Mouse (Mus musculus): Measurements from ENCODE around the gene 4933405L10Rik. TPM values are rescaled to one million over a fixed set of nuclear protein-coding genes. Genes with fewer than 3 reads are reported as not detected.

4933405L10Rik gene
- polyA plus RNA-seq, 1 experiment from 2014 or later = 0.28 TPM

DNA sequence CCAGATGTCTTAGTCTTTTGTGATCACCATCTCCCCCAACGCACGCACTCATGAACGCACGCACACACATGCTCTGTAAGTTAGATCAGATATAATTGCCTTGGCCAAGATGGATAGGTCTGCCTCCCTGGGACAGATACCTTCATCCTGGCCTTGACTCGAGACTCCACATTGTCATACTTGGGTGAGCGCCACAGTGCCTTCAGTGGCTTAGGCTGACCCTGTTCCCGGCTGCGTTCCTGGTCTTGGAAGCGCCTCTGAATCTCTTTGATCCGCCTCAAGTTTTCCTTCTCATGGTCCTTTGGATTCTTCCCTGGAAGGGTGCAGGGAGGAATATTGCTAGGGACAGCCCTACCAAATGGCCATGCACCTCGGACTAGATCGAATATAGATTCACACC is 1.0 kb upstream of the 4933405L10Rik start:
- no peak for ATAC-seq
- Histone ChIP-seq H3K27me3 (ENCODE audit: control insufficient read depth, insufficient read depth, low read depth, low read length) (no peaks in the 10 kb centered on the region), H3K4me3 (ENCODE audit: low read depth, low read length) (no peak overlapping the region), H3K9me3 (replicated peaks; ENCODE audit: control insufficient read depth, low read length, poor library complexity, severe bottlenecking) (no peaks in the 10 kb centered on the region), H3K27ac (ENCODE audit: low read length) (no peak overlapping the region), H3K36me3 (ENCODE audit: control insufficient read depth, insufficient read depth, low read length) (peaks cover 2% of the 10 kb centered on the region; the same call in 1 of the 2 replicates), H3K4me1 (ENCODE audit: control insufficient read depth, insufficient read depth, low read length) (peaks cover 17% of the 10 kb centered on the region), H3K9ac (ENCODE audit: low read depth, low read length) (no peak overlapping the region), H3K4me2 (ENCODE audit: low read length) (no peak overlapping the region)
- 71% methylated on average over 12 of the region's 12 CpGs for WGBS

DNA sequence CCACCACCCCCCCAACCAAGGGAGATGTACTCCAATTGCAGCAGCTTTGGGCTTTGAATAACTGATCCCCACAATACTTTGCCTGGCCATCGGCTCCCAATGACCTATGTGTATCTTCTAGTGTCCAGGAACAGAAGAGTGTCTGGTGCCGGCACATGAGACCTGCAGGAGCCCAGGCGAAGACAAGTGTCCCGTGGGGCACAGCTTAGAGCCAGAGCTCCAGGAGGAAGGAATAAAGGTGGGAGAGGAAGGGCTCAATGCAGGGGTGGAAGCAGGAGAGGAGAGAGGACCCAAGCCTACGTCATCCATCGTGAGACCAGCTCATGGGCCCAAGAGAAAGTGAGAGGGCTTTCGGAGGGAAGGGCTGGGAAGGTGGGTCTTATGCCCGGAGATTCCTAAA is 1.2 kb downstream of the 4933405L10Rik start:
- Histone ChIP-seq H3K27ac (ENCODE audit: low read length) (no peak overlapping the region), H3K4me1 (ENCODE audit: control insufficient read depth, insufficient read depth, low read length) (peaks cover 9% of the 10 kb centered on the region), H3K9ac (ENCODE audit: low read depth, low read length) (no peak overlapping the region), H3K36me3 (ENCODE audit: control insufficient read depth, insufficient read depth, low read length) (peaks cover 2% of the 10 kb centered on the region; the same call in 1 of the 2 replicates), H3K9me3 (replicated peaks; ENCODE audit: control insufficient read depth, low read length, poor library complexity, severe bottlenecking) (no peaks in the 10 kb centered on the region), H3K27me3 (ENCODE audit: control insufficient read depth, insufficient read depth, low read depth, low read length) (no peaks in the 10 kb centered on the region), H3K4me2 (ENCODE audit: low read length) (no peak overlapping the region), H3K4me3 (ENCODE audit: low read depth, low read length) (no peak overlapping the region)
- 92% methylated on average over 8 of the region's 8 CpGs for WGBS
- peak; percentile 23; the same call in 1 of the 2 replicates for ATAC-seq

DNA sequence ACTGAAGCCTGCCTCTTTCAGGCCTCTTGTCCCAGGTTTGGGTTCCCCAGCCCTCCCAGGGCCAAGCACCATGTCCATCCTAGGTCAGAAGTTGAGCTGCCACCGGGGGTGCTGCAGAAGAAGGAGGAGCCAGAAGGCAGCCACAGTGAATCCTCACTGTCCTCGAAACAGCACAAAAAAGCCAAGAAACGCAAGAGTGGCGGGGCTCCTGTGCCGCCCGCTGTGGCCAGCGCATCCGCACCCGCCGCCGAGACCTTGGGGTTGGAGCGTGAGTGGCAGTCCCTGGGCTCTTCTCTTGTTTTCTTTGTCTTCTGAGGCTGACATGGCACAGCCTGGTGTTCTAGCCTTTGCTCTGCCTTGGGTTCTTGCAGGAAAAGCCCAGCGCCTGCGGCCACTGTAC is 1.9 kb downstream of the 4933405L10Rik start:
- H3K4me3 ChIP-seq (ENCODE audit: low read depth, low read length) = no peak overlapping the region
- 75% methylated on average over 14 of the region's 14 CpGs for WGBS
- H3K36me3 ChIP-seq (ENCODE audit: control insufficient read depth, insufficient read depth, low read length) = peaks cover under 1% of the 10 kb centered on the region; the same call in 1 of the 2 replicates
- no peak overlapping the region for H3K27ac ChIP-seq (ENCODE audit: low read length)
- H3K9me3 ChIP-seq (replicated peaks; ENCODE audit: control insufficient read depth, low read length, poor library complexity, severe bottlenecking) = no peaks in the 10 kb centered on the region
- H3K4me1 ChIP-seq (ENCODE audit: control insufficient read depth, insufficient read depth, low read length) = peaks cover 9% of the 10 kb centered on the region
- no peak overlapping the region for H3K9ac ChIP-seq (ENCODE audit: low read depth, low read length)
- no peak for ATAC-seq
- no peaks in the 10 kb centered on the region for H3K27me3 ChIP-seq (ENCODE audit: control insufficient read depth, insufficient read depth, low read depth, low read length)
- no peak overlapping the region for H3K4me2 ChIP-seq (ENCODE audit: low read length)

DNA sequence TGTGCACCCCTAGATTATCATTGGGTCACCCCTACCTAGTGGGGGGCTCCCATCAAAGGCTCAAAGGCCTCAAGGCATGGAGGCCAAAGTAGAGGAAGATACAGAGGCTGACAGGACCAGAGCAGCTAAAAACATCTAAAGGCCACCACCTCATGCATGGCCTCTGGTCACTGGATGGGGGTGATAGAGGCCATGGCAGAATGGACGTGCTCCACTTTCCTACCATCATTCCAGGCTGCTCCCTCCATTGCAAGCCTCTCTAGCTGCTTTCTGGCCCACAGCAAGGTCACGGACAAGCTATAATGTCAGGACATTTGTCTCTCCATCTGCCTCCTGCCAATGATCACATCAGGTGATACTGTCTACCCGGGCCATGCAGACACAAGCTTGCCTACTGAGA is 4.8 kb downstream of the 4933405L10Rik start:
- Histone ChIP-seq H3K9me3 (replicated peaks; ENCODE audit: control insufficient read depth, low read length, poor library complexity, severe bottlenecking) (no peaks in the 10 kb centered on the region), H3K4me3 (ENCODE audit: low read depth, low read length) (no peak overlapping the region), H3K36me3 (ENCODE audit: control insufficient read depth, insufficient read depth, low read length) (peaks cover 11% of the 10 kb centered on the region; the same call in 1 of the 2 replicates), H3K4me2 (ENCODE audit: low read length) (no peak overlapping the region), H3K9ac (ENCODE audit: low read depth, low read length) (no peak overlapping the region), H3K4me1 (ENCODE audit: control insufficient read depth, insufficient read depth, low read length) (peaks cover 6% of the 10 kb centered on the region), H3K27ac (ENCODE audit: low read length) (no peak overlapping the region), H3K27me3 (ENCODE audit: control insufficient read depth, insufficient read depth, low read depth, low read length) (no peaks in the 10 kb centered on the region)
- no peak for ATAC-seq
- WGBS = 86% methylated on average over 3 of the region's 3 CpGs

DNA sequence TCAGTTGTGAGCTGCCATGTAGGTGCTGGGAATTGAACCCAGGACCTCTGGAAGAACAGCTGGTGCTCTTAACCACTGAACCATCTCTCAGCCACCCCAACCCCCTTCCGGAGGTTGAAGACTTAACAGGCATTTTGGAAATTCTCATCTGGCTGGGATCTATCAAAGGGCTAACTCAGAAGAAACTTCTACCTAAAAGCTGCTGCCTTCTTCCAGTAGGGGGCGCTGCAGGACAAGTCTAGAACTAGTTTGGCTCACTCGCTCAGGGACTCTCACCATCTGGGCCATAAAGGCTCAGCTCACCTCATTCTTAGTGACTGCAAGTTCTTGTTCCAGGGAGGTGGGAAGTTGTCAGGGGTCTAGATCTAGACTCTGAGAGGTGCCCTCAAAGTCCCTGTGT is 6.7 kb downstream of the 4933405L10Rik start:
- no peaks in the 10 kb centered on the region for H3K4me1 ChIP-seq (ENCODE audit: control insufficient read depth, insufficient read depth, low read length)
- no peak for ATAC-seq
- no peaks in the 10 kb centered on the region for H3K9me3 ChIP-seq (replicated peaks; ENCODE audit: control insufficient read depth, low read length, poor library complexity, severe bottlenecking)
- H3K36me3 ChIP-seq (ENCODE audit: control insufficient read depth, insufficient read depth, low read length) = peaks cover 11% of the 10 kb centered on the region; the same call in 1 of the 2 replicates
- H3K4me2 ChIP-seq (ENCODE audit: low read length) = no peak overlapping the region
- no peak overlapping the region for H3K27ac ChIP-seq (ENCODE audit: low read length)
- H3K4me3 ChIP-seq (ENCODE audit: low read depth, low read length) = no peak overlapping the region
- H3K9ac ChIP-seq (ENCODE audit: low read depth, low read length) = no peak overlapping the region
- H3K27me3 ChIP-seq (ENCODE audit: control insufficient read depth, insufficient read depth, low read depth, low read length) = no peaks in the 10 kb centered on the region
- 9% methylated on average over 3 of the region's 3 CpGs for WGBS

DNA sequence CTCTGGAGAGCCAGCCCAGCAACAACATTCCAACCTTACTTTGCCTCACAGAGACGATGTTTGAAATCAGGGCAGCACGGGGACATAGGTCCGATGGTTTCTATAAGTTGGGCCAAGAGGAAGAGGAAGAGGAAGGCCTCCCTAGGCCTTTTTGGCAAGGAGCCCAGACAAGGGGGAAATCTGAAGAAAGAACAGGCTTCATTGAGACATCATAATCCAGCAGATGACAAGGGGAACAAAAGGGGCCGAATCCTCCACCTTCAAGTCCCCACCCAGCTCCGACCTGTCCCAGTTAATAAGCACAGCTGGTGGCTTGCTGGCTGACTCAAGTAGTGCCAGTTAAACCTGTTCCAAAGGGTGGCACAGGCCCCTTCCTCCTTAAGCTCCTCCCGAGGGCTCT is 7.6 kb downstream of the 4933405L10Rik start:
- H3K27ac ChIP-seq (ENCODE audit: low read length) = no peak overlapping the region
- WGBS = 76% methylated on average over 6 of the region's 6 CpGs
- H3K4me1 ChIP-seq (ENCODE audit: control insufficient read depth, insufficient read depth, low read length) = no peaks in the 10 kb centered on the region
- no peaks in the 10 kb centered on the region for H3K9me3 ChIP-seq (replicated peaks; ENCODE audit: control insufficient read depth, low read length, poor library complexity, severe bottlenecking)
- no peaks in the 10 kb centered on the region for H3K27me3 ChIP-seq (ENCODE audit: control insufficient read depth, insufficient read depth, low read depth, low read length)
- no peak for ATAC-seq
- no peak overlapping the region for H3K4me2 ChIP-seq (ENCODE audit: low read length)
- H3K4me3 ChIP-seq (ENCODE audit: low read depth, low read length) = no peak overlapping the region
- peaks cover 11% of the 10 kb centered on the region; the same call in 1 of the 2 replicates for H3K36me3 ChIP-seq (ENCODE audit: control insufficient read depth, insufficient read depth, low read length)
- no peak overlapping the region for H3K9ac ChIP-seq (ENCODE audit: low read depth, low read length)

DNA sequence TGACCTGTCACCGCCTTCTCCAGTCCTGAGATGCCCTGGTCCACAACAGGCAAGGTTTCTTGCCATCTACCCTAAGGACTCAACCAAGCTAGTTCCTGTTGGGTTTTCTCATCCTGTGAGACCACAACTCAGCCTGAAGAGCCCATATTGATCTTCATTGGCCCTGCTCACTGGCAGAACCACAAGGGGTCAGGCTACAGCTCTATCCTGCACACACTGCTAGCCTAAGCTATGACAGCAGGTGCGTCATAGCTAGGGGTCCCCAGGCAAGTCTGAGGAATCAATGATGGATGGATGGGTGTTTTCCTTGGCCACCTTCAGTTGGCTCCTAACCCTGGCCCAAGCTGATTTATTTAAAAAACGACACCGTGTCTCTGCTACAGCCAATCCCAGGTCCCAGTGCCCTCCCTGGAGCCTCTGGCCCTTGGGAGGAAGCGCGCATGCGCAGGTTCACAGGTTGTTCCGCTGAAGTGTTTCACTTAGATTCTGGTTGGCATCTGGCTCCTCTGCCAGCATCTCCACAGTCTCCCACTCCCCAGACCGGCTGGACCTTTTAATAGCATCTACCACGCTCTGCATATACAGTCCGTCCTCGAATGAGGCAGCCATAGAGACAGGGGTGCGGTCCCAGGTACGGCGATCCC is 9.0 kb downstream of the 4933405L10Rik start:
- no peak overlapping the region for H3K4me3 ChIP-seq (ENCODE audit: low read depth, low read length)
- no peaks in the 10 kb centered on the region for H3K9me3 ChIP-seq (replicated peaks; ENCODE audit: control insufficient read depth, low read length, poor library complexity, severe bottlenecking)
- H3K27me3 ChIP-seq (ENCODE audit: control insufficient read depth, insufficient read depth, low read depth, low read length) = no peaks in the 10 kb centered on the region
- no peak for ATAC-seq
- H3K36me3 ChIP-seq (ENCODE audit: control insufficient read depth, insufficient read depth, low read length) = peaks cover 11% of the 10 kb centered on the region; the same call in 1 of the 2 replicates
- no peak overlapping the region for H3K27ac ChIP-seq (ENCODE audit: low read length)
- no peak overlapping the region for H3K9ac ChIP-seq (ENCODE audit: low read depth, low read length)
- 94% methylated on average over 15 of the region's 15 CpGs for WGBS
- H3K4me1 ChIP-seq (ENCODE audit: control insufficient read depth, insufficient read depth, low read length) = no peaks in the 10 kb centered on the region
- no peak overlapping the region for H3K4me2 ChIP-seq (ENCODE audit: low read length)

DNA sequence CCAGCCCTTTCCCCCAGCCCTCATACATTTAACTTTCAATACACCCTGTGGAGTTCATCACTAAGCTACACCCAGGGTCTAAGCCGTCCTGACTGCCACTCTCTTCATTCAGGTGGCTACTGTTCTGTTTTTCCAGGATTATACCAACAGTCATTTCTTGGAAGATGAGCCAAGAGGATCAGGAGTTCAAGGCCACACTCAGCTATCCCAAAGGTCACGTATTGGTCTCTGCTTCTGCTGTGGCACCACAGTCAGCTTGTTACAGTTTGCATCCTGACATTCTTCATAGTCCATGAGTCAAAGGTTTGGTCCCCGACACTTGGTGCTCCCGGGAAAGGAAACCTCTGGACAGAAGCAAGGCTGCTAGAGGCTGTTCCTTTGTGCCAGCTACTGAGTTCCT is 12.2 kb downstream of the 4933405L10Rik start:
- Histone ChIP-seq H3K27me3 (ENCODE audit: control insufficient read depth, insufficient read depth, low read depth, low read length) (no peaks in the 10 kb centered on the region), H3K9ac (ENCODE audit: low read depth, low read length) (no peak overlapping the region), H3K4me3 (ENCODE audit: low read depth, low read length) (no peak overlapping the region), H3K36me3 (ENCODE audit: control insufficient read depth, insufficient read depth, low read length) (peaks cover 16% of the 10 kb centered on the region; the same call in 1 of the 2 replicates), H3K27ac (ENCODE audit: low read length) (no peak overlapping the region), H3K4me1 (ENCODE audit: control insufficient read depth, insufficient read depth, low read length) (no peaks in the 10 kb centered on the region), H3K4me2 (ENCODE audit: low read length) (no peak overlapping the region), H3K9me3 (replicated peaks; ENCODE audit: control insufficient read depth, low read length, poor library complexity, severe bottlenecking) (no peaks in the 10 kb centered on the region)
- ATAC-seq = no peak
- 84% methylated on average over 4 of the region's 4 CpGs for WGBS

DNA sequence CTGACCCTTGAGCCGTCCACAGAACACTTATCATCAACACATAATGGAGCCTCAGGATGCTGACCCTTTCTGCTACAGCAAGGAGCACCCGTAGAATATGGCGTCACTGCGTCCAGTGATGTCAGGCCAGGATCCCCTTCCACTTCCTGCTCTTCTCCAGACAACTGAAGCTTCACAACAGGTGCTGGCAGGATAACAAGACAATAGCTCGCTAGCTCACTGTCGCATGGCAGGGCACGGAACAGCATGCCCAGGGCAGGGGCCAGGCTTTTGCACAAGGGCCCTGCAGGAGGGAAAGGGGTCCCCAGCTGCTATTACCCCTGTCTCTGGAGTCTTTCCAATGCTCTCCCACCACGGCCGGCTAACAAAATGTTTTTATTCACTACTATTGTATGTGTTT is 15.4 kb downstream of the 4933405L10Rik start:
- Histone ChIP-seq H3K4me1 (ENCODE audit: control insufficient read depth, insufficient read depth, low read length) (no peaks in the 10 kb centered on the region), H3K36me3 (ENCODE audit: control insufficient read depth, insufficient read depth, low read length) (peaks cover 25% of the 10 kb centered on the region), H3K4me3 (ENCODE audit: low read depth, low read length) (no peak overlapping the region), H3K4me2 (ENCODE audit: low read length) (no peak overlapping the region), H3K27ac (ENCODE audit: low read length) (no peak overlapping the region), H3K27me3 (ENCODE audit: control insufficient read depth, insufficient read depth, low read depth, low read length) (no peaks in the 10 kb centered on the region), H3K9me3 (replicated peaks; ENCODE audit: control insufficient read depth, low read length, poor library complexity, severe bottlenecking) (no peaks in the 10 kb centered on the region), H3K9ac (ENCODE audit: low read depth, low read length) (no peak overlapping the region)
- no peak for ATAC-seq
- 90% methylated on average over 9 of the region's 9 CpGs for WGBS
